Mouse (Mus musculus) urinary bladder, adult 2 months (tissue): Measurements from ENCODE around the gene Dvl2. TPM values are rescaled to one million over a fixed set of nuclear protein-coding genes. Genes with fewer than 3 reads are reported as not detected.
A peak's percentile ranks its signal among the peaks of the same experiment; 100 is the strongest.

ENCODE experiments used
- DNase-seq: peaks from one replicate; pipeline ENCODE4 v3.0.0; 2022; ENCODE audit warnings: low spot score
- polyA plus RNA-seq: library from polyadenylated mRNA; depleted of rRNA; stranded (reverse); fragments of >200 nt; gene quantifications from 2 replicates; pipeline ENCODE4 v1.2.3, GENCODE M21; 2012

Dvl2 gene
- polyA plus RNA-seq, 1 experiment, result 11.9 TPM

GRCm38 (mm10) chr11:70028401-70029129 is 28.2 kb downstream of the Dvl2 start:
- DNase-seq, result no peak

GRCm38 (mm10) chr11:70029130-70029801 is 28.9 kb downstream of the Dvl2 start:
- no peak for DNase-seq

- DNase-seq, result no peak
Measured at GRCm38 (mm10) chr11:70029829-70030550, 29.6 kb downstream of the Dvl2 start.

- DNase-seq, result no peak
Measured at GRCm38 (mm10) chr11:70030651-70031320, 30.4 kb downstream of the Dvl2 start.

GRCm38 (mm10) chr11:70031321-70031670 is 30.9 kb downstream of the Dvl2 start:
- DNase-seq, result no peak

GRCm38 (mm10) chr11:70038174-70038573 is 37.8 kb downstream of the Dvl2 start:
- no peak for DNase-seq

- no peak for DNase-seq
Measured at GRCm38 (mm10) chr11:70039631-70040030, 39.2 kb downstream of the Dvl2 start.

GRCm38 (mm10) chr11:70040184-70040583 is 39.8 kb downstream of the Dvl2 start:
- no peak for DNase-seq

- DNase-seq, result no peak
Measured at GRCm38 (mm10) chr11:70042309-70043085, 42.1 kb downstream of the Dvl2 start.

- no peak for DNase-seq
Measured at GRCm38 (mm10) chr11:70043665-70044064, 43.3 kb downstream of the Dvl2 start.

- DNase-seq, result no peak
Measured at GRCm38 (mm10) chr11:70045435-70045834, 45.0 kb downstream of the Dvl2 start.

GRCm38 (mm10) chr11:70049366-70049765 is 49.0 kb downstream of the Dvl2 start:
- DNase-seq, result no peak

- DNase-seq, result no peak
Measured at GRCm38 (mm10) chr11:70049816-70050215, 49.4 kb downstream of the Dvl2 start.

GRCm38 (mm10) chr11:70053156-70053555 is 52.8 kb downstream of the Dvl2 start:
- no peak for DNase-seq

- DNase-seq, result no peak
Measured at GRCm38 (mm10) chr11:70053898-70054570, 53.6 kb downstream of the Dvl2 start, which contains the start of gene Asgr1. Gene Asgr1 (plus strand): TSS chr11:70054085.

- peak; percentile 47 for DNase-seq
Measured at GRCm38 (mm10) chr11:70055618-70056214, 55.3 kb downstream of the Dvl2 start.

GRCm38 (mm10) chr11:70057805-70058204 is 57.4 kb downstream of the Dvl2 start:
- no peak for DNase-seq

GRCm38 (mm10) chr11:70059930-70060329 is 59.5 kb downstream of the Dvl2 start:
- no peak for DNase-seq
